Mouse (Mus musculus) cerebellum, postnatal 10 days (tissue): ENCODE measurements around the gene Tmem131.

Experiments
- DNase-seq, 2 experiments: peaks; one replicate each; pipeline ENCODE4 v3.0.0; 2021; ENCODE audit warnings: mixed read lengths in 2 of 2

The Tmem131 gene

GRCm38 (mm10) chr1:36943653-36944052 is at the start of gene Tmem131:
Gene Tmem131, minus strand, starts transcription at chr1:36943666.
- DNase-seq, result no peak

GRCm38 (mm10) chr1:36988561-36988960 is 45.1 kb upstream of the Tmem131 start:
- no peak for DNase-seq

- no peak for DNase-seq
Observed at GRCm38 (mm10) chr1:36988161-36988560, 44.7 kb upstream of the Tmem131 start.

- no peak for DNase-seq
Observed at GRCm38 (mm10) chr1:36987172-36988148, 44.0 kb upstream of the Tmem131 start.

GRCm38 (mm10) chr1:36986396-36987160 is 43.1 kb upstream of the Tmem131 start:
- DNase-seq, result no peak

GRCm38 (mm10) chr1:36985896-36986295 is 42.4 kb upstream of the Tmem131 start:
- DNase-seq, result no peak

GRCm38 (mm10) chr1:36984406-36984805 is 40.9 kb upstream of the Tmem131 start:
- peak in 1 of 2 experiments; percentile 1 for DNase-seq

- no peak for DNase-seq
Observed at GRCm38 (mm10) chr1:36983754-36984153, 40.3 kb upstream of the Tmem131 start.

GRCm38 (mm10) chr1:36982191-36982961 is 38.9 kb upstream of the Tmem131 start:
- DNase-seq, result no peak

- no peak for DNase-seq
Observed at GRCm38 (mm10) chr1:36976770-36977169, 33.3 kb upstream of the Tmem131 start.

- DNase-seq, result no peak
Observed at GRCm38 (mm10) chr1:36970918-36971617, 27.6 kb upstream of the Tmem131 start.

- DNase-seq, result no peak
Observed at GRCm38 (mm10) chr1:36965831-36966230, 22.4 kb upstream of the Tmem131 start.

- no peak for DNase-seq
Observed at GRCm38 (mm10) chr1:36962379-36963176, 19.1 kb upstream of the Tmem131 start.

GRCm38 (mm10) chr1:36960509-36961222 is 17.2 kb upstream of the Tmem131 start:
- no peak for DNase-seq

- peak; percentile 79 to 81 for DNase-seq
Observed at GRCm38 (mm10) chr1:36949591-36950184, 6.2 kb upstream of the Tmem131 start.

GRCm38 (mm10) chr1:36947448-36947847 is 4.0 kb upstream of the Tmem131 start:
- DNase-seq, result no peak

- DNase-seq, result peak in 1 of 2 experiments; percentile 21
Observed at GRCm38 (mm10) chr1:36940381-36940762, 3.1 kb downstream of the Tmem131 start.

GRCm38 (mm10) chr1:36939506-36940380 is 3.7 kb downstream of the Tmem131 start:
- DNase-seq, result peak; percentile 96 to 97

GRCm38 (mm10) chr1:36938801-36939286 is 4.6 kb downstream of the Tmem131 start:
- DNase-seq, result peak; percentile 63 to 69
